Mouse (Mus musculus): Measurements from ENCODE around the gene Il10ra.

- TF ChIP-seq CTCF (IDR thresholded peaks at IDR 0.05; ENCODE audit: low read depth) (no peak), EP300 (optimal IDR thresholded peaks at IDR 0.05) (no peak)
Measured at GRCm38 (mm10) chr9:45219644-45220043, 49.3 kb downstream of the Il10ra start.
